Mouse (Mus musculus): ENCODE results near the gene Esrrb.

Esrrb gene

DNA sequence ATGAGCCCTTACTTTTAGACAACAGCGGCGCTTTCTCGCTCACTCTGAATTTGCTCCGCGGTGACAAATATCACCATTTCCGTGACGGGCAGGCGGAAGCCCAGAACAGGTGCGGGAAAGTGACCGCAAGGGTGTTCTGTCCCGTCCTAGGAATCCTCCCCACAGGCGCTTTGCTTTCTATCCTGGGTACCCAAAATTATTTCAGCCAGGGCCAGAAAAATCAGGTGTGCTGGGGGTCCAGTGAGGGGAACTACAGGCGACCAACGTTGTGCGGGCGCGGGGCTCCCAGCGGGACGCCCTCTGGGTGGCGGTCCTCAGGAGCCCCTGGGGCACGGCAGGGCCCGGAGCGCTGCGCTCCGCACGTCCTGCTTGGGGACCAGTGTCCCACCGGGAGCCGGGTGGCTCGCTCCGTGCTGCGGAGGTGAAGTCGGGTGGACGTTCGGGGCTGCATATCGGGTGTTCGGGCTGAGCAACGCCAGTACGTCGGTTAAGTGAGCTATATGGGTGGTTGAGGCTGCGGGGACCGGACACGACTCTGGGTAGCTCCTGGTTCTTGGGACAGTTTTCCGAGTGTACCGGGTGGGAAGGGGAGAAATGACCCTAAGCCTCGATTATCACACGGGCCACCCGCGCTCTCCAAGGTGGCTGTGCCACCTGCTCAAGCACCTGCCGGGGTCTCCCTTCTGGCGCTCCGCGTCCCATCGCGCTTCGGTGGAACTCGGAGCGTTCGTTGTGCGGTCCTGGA lies 61.4 kb downstream of the Esrrb start:
- no peak for DNase-seq

DNA sequence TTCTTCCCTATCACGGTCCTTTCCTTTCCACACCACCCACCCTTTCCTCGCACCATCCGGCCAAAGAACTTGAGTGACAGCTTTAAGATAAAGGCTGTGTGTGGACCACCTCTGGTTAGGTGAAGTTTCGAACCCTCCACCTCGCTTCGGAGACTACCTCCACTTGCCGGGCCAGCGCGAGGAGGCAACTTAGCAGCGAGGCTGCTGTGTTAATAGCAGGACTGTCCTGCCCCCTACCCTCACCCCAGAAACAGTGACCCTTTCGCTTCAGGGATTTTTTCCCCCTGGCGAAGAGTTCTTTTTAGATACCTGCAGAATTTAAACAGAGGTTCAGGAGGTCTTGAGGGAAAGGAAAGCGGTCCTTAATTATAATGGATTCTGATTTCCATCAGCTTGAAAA lies 62.2 kb downstream of the Esrrb start:
- no peak for DNase-seq

DNA sequence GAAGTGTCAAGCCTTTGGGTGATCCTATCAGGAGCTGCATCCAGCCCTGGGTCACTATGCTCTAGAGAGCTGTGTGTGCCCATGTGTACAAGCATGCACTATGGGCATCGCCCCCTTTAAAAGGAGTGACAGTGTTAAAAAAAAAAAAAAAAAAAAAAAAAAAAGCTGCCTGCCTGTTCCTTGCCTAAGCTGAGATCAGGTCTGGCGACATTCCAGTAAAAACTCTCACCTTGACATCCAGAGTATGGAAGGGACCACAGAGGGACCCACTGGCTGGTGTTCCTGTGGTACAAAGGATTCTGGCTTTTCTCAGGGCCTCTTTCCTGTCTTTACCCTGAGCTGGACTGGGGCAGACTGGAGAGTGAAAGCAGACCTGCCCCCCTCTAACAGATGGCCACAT lies 66.7 kb downstream of the Esrrb start:
- DNase-seq = no peak

DNA sequence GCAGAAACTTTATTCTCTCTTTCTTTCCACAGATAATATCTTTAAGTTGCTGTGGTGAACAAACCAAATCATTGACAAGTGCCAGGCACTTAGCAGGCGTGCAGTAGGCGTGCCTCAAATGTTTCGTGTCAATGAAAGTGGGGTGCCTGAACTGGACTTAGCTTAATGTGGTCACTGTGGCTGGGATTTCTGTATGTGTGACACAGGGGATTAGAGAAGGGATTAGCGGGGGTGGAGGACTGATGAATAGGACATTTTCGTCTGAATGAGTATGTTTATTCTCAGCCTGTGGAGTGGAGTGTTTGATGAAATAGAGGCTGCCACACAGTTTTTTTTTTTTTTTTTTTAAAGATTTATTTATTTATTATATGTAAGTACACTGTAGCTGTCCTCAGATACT lies 70.8 kb downstream of the Esrrb start:
- DNase-seq = no peak

DNA sequence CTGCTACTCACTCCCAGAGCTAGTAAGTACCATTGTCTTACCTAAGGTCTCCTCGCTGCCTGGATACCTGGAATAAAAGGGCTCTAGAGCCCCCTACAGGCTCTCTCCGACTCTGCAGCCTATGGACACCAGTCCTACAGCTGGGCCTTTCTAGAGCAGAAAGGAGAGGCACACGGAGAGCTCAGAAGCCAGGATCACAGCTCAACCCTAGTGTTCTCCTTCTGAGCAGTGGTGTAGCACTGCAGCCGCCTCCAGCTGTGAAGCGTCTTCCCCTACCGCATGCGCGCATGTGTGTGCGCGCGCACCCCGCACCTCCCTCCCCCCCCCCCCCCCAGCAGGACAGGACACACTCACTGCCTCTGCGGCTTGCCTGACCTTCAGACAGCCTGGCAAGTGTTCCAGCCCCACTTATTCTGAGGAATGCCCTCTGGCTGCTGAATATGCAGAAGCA lies 72.5 kb downstream of the Esrrb start:
- DNase-seq = peak; percentile 40 to 56

GRCm38 (mm10) chr12:86435651-86436050 lies 74.7 kb downstream of the Esrrb start:
- no peak for DNase-seq

DNA sequence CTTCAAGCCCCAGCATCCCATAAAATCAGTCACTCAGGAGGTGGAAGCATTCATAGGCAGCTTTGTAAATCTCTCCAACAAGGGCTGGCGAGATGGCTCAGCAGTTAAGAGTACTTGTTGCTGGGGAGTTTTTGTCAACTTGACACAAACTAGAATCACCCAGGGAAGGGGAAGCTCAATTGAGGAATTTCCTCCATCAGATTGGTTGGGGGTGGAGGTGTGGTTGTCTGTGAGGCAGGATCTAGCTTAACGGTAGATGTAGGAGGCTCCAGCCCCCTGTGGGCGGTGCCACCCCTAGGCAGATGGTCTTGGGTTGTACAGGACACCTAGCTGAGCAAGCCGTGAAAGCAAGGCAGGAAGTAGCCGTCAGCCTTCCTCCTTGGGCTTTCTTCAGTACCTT lies 89.9 kb downstream of the Esrrb start:
- no peak for DNase-seq

- DNase-seq = no peak
These were observed 94.1 kb downstream of the Esrrb start for GRCm38 (mm10) chr12:86455009-86455408.

DNA sequence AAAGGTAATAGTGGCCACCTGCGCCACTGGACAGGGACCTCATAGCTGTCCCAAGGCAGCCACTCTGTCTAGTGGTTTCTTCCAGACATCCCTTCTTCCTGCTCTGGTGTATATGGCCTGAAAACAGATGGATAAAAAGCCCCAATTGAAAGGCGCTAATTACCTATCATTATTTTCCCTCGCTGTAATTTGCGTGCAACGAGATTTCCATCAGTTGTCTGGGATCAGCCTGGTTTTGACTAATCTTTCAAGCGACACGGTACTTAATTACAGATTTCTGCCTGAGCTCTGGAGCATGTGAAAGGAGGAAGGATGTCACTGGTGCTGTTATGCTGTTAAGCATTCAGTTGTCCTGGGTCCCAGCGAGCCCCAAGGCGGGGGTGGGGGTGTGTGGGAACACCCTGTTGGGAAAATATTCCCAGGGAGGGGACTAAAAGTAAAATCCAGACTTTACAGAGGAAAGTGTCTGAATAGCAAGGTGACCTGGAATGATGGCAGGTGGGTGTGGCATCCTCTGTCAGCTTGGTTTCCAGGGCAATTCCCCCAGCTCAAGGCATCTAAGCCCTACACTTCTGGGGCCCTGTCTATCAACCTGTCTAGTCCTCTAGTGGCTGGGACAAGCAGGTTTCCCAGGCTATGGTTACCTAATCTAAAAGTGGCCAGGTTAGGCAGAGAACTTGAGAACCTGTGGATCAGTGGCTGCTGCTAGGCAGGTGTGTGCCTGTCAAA lies 102.0 kb downstream of the Esrrb start:
- DNase-seq = no peak

DNA sequence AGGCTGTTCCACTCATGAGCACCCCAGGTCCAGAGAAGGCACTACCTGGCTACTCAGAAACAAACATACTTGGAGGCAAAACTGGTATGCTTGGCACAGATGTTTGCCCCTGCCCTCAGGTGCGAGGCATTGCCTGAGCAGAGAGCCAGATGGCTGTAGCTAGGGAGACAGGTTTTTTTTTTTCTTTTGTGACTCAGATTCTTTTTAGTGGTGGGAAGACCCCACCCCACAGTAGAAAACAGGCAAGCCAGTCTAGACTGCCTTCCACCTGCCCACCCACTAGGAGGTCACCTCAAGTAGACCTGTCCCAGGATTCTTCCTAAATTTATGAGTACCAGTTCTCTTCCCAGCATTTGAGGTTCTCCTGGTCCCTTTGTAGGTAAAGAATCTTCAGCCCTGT lies 103.5 kb downstream of the Esrrb start:
- DNase-seq = no peak

DNA sequence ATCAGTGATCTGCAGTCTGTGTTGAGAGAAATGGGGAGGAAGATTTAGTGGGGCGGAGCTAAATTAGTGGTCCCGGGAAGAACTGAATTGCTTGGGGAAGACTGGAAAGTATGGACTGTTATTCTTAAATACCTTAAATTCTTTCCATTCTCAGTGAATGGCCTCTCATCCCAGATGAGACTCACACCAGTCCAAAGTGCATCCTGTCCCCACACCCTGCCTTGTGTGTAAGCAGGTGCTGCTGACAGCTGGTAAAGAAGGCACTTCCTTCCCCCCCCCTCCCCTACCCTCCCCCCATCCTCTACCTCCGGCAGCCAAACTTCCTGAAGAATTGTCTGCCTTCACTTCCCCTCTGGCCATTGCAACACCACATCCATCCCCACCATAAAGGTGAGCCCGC lies 105.3 kb downstream of the Esrrb start:
- no peak for DNase-seq

- no peak for DNase-seq
These were observed 109.0 kb downstream of the Esrrb start for GRCm38 (mm10) chr12:86469919-86470318.

DNA sequence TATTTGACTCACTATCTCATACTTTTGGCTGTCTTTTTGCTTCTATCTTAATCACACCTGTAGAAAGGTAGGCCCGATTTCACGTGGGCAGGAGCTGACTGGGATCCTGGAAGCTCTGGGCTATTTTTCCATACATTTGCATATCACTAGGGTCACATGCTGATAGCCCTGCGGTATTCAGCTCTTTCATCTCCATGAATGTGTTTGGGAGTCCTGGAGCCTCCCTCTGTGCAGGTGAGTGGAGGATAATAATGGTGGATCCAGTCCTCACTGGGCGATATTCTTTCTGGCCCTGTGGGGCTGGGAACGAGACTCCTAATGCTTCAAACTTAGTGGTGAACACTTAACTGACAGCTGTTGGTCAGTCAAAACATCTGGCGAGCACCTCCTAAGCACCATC lies 110.0 kb downstream of the Esrrb start:
- DNase-seq = no peak

GRCm38 (mm10) chr12:86473630-86474029 lies 112.7 kb downstream of the Esrrb start:
- no peak for DNase-seq

DNA sequence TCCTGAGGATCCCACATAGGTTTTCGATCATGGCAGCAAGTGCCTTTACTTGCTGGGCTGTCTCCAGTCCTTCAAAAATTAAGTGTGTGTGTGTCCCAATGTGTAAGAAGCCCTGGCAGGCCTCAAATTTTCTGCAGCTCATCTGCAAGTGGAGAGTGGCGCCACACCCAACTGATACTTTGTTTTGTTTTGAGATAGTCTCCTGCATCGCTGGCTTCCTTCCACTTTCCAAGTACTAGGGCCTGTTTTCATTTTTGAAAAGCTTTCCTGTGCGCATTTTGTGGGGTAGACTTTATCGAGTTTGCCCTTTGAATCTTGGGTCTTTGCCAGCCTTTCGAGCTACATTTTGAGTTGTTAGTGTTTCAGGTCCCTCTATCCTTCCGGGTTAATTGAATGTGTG lies 115.1 kb downstream of the Esrrb start:
- no peak for DNase-seq

DNA sequence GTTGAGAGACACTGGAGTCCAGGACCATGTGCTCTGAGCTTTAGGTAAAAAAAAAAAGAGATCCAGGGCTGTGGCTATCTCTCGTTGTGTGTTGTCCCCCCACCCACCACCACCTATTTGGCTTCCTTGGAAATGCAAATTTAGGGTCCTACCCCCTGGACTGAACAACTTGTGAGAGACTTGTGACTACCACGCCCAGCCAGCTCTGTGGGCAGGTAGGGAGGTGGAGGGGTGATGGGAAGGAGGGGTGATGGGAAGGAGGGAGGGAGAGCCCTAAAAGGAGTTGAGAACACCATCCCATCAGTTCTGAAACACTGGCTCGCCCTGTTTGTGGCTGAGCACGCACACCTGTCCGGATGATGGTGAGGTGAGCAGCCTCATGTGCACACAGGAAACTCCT lies 118.0 kb downstream of the Esrrb start:
- no peak for DNase-seq

GRCm38 (mm10) chr12:86482029-86482428 lies 121.1 kb downstream of the Esrrb start:
- peak in 1 of 2 experiments; percentile 33 for DNase-seq

GRCm38 (mm10) chr12:86483413-86483841 lies 122.5 kb downstream of the Esrrb start:
- DNase-seq = peak; percentile 14 to 51

- no peak for DNase-seq
These were observed 127.1 kb downstream of the Esrrb start for GRCm38 (mm10) chr12:86488005-86488404.

DNA sequence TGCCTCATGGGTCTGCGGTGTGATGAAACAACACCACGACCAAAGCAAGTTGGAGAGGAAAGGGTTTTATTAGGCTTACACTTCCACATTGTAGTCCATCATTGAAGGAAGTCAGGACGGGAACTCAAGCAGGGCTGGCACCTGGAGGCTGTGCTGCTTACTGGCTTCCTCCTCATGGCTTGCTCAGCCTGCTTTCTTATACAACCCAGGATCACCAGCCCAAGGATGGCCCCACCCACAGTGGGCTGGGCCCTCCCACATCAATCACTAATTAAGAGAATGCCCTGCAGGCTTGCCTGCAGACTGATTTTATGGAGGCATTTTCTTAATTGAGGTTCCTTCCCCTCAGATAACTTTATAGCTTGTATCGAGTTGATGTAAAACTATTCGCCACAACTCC lies 129.1 kb downstream of the Esrrb start:
- DNase-seq = no peak

DNA sequence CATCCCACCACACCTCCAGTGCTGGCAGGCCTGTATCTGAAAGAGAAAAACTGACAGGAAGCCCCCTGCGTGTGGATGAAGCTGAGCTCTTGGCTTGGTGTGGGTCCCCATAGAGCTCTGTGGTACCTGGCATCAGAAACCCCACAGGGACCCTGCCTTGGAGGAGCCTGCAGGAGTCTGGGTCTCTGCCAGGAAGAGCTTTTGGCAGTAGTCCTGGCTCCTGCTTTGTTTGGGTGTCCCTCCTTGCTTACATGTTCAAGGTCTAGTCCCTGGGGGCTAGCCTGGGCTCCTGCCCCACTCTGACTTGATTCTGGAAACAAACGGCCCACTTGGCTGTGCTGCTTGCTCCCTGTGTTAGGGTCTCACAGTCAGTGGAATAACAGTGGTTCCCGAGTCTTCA lies 130.6 kb downstream of the Esrrb start:
- DNase-seq = no peak

DNA sequence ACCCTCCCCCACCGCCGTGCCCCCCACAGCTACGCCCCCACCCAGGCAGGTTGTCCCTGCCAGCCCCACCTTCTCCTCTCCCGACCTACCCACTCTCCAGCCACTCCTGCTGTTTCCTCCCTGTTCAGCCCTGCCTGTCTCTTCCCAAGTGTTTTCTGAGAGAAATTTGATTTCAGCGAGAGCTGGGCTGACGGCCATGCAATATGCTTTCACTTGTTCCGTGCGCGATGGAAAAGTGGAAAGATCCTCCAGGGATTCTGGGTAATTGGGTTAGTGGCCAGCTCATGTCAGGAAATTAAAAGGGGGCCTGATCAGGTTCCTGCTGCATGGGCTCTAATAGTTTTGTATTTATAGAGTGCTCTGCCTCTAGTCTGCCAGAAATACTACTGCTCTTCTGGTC lies 131.9 kb downstream of the Esrrb start:
- DNase-seq = no peak

GRCm38 (mm10) chr12:86497126-86497525 lies 136.2 kb downstream of the Esrrb start:
- DNase-seq = no peak

GRCm38 (mm10) chr12:86498765-86499164 lies 137.8 kb downstream of the Esrrb start:
- peak; percentile 55 to 65 for DNase-seq

- no peak for DNase-seq
These were observed 140.8 kb downstream of the Esrrb start for GRCm38 (mm10) chr12:86501728-86502127.
